Mouse (Mus musculus): ENCODE measurements around the gene Dtnb.

DNA sequence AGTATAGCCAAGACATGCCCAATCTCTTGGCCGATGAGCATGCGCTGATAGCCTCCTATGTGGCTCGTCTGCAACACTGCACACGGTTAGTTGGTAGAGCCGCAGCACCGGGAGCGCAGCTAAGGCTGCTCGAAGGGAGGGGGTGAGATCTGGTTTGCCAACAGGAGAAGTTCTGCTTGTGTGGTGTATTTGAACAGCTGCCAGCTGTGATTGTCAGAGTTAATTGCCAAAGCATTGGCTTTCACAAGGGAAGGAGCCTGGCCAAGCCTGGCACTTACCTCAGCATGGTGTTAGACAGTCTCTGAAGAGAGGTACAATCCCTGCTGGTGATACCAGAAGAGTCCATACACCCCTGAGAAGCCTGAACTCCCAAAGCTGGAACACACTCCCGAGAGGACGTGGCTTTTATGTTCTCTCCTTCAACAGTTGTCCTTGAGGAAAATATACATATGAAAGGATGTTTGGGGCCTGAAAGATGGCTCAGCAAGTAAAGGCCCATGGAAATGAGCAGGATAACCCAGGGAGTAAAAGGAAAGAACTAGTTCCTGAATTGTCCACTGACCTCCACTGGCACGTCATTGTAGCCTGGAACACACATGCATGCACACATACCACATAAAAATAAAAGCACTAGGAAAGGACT, 160.6 kb downstream of the Dtnb start:
- TF ChIP-seq GATA1 (IDR thresholded peaks at IDR 0.05; ENCODE audit: borderline replicate concordance, low read length) (no peak), FLI1 (IDR thresholded peaks at IDR 0.05; ENCODE audit: low read length) (no peak)

Measured in megakaryocyte, embryonic 14.5 days (primary cell).